Mouse (Mus musculus) heart, postnatal 0 days (tissue): ENCODE results near the gene Thy1.

Source experiments
- CTCF ChIP-seq: IDR thresholded peaks from 2 replicates; pipeline ENCODE4 v1.5.1; 2016; ENCODE audit warnings: antibody characterized with exemption, control low read depth, low read depth
- EP300 ChIP-seq: IDR thresholded peaks from 2 replicates; pipeline ENCODE4 v1.6.1; 2016; ENCODE audit warnings: antibody characterized with exemption, low read depth

DNA sequence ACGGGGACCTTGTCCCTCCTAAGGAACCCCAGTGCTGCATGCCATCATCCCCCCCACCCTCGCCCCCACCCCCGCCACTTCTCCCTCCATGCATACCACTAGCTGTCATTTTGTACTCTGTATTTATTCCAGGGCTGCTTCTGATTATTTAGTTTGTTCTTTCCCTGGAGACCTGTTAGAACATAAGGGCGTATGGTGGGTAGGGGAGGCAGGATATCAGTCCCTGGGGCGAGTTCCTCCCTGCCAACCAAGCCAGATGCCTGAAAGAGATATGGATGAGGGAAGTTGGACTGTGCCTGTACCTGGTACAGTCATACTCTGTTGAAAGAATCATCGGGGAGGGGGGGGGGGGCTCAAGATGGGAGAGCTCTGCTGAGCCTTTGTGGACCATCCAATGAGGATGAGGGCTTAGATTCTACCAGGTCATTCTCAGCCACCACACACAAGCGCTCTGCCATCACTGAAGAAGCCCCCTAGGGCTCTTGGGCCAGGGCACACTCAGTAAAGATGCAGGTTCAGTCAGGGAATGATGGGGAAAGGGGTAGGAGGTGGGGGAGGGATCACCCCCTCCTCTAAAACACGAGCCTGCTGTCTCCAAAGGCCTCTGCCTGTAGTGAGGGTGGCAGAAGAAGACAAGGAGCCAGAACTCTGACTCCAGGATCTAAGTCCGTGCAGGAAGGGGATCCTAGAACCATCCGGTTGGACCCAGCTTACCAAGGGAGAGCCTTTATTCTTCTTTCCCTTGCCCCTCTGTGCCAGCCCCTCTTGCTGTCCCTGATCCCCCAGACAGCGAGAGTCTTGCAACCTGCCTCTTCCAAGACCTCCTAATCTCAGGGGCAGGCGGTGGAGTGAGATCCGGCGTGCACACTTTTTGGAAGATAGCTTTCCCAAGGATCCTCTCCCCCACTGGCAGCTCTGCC, 4.6 kb downstream of the Thy1 start:
- TF ChIP-seq CTCF (no peak), EP300 (no peak)
